Mouse (Mus musculus) left cerebral cortex, adult 11 months (tissue): ENCODE results near the gene Hes3.
A peak's percentile ranks its signal among the peaks of the same experiment; 100 is the strongest.

Experiments used
- DNase-seq: peaks from one replicate; pipeline ENCODE4 v3.0.0; 2022; ENCODE audit warnings: low spot score

The Hes3 gene

GRCm38 (mm10) chr4:152253183-152253759 lies 38.2 kb downstream of the Hes3 start:
- no peak for DNase-seq

- no peak for DNase-seq
Measured at GRCm38 (mm10) chr4:152250615-152251014, 40.8 kb downstream of the Hes3 start.

- no peak for DNase-seq
Measured at GRCm38 (mm10) chr4:152247195-152247594, 44.3 kb downstream of the Hes3 start.

- peak; percentile 78 for DNase-seq
Measured at GRCm38 (mm10) chr4:152246011-152246410, 45.5 kb downstream of the Hes3 start.

- DNase-seq: no peak
Measured at GRCm38 (mm10) chr4:152244545-152245522, 46.6 kb downstream of the Hes3 start.

- no peak for DNase-seq
Measured at GRCm38 (mm10) chr4:152243969-152244368, 47.5 kb downstream of the Hes3 start.

GRCm38 (mm10) chr4:152243241-152243891 lies 48.1 kb downstream of the Hes3 start:
- DNase-seq: no peak

GRCm38 (mm10) chr4:152239974-152240373 lies 51.5 kb downstream of the Hes3 start:
- no peak for DNase-seq
